Mouse (Mus musculus) limb, embryonic 14.5 days (tissue): ENCODE measurements around the gene Antxr1. TPM values are rescaled to one million over a fixed set of nuclear protein-coding genes. Genes with fewer than 3 reads are reported as not detected.
A peak's percentile ranks its signal among the peaks of the same experiment; 100 is the strongest.

Experiments used
- ATAC-seq: fragments of 200-750 bp; cut with Nextera tagmentation; 2 replicates; pipeline ENCODE4 v1.8.0; 2017; ENCODE audit warnings: low read depth, moderate number of reproducible peaks, moderate TSS enrichment; ENCODE audit not compliant: low FRiP score
- DNase-seq: peaks from one replicate; pipeline ENCODE4 v3.0.0-alpha.2; 2015; ENCODE audit warnings: low spot score
- H3K27ac ChIP-seq: fragments of 300-500 bp; sonication (generic); replicated peaks from 2 replicates; pipeline ENCODE4 v1.5.1; 2014; ENCODE audit warnings: low read depth, mild to moderate bottlenecking, low read length, moderate library complexity, mixed read lengths
- H3K27me3 ChIP-seq: fragments of 300-500 bp; sonication (generic); 2 replicates; pipeline ENCODE4 v1.6.1; 2014; ENCODE audit warnings: low read length, mixed read lengths; ENCODE audit not compliant: control insufficient read depth, insufficient read depth
- H3K36me3 ChIP-seq: fragments of 300-500 bp; sonication (generic); 2 replicates; pipeline ENCODE4 v1.6.1; 2014; ENCODE audit warnings: mild to moderate bottlenecking, low read length, moderate library complexity, mixed read lengths; ENCODE audit not compliant: control insufficient read depth, insufficient read depth
- H3K4me1 ChIP-seq: fragments of 300-500 bp; sonication (generic); 2 replicates; pipeline ENCODE4 v1.6.1; 2014; ENCODE audit warnings: antibody characterized with exemption, low read length, mixed read lengths; ENCODE audit not compliant: control insufficient read depth, insufficient read depth
- H3K4me2 ChIP-seq: fragments of 300-500 bp; sonication (generic); replicated peaks from 2 replicates; pipeline ENCODE4 v1.6.1; 2014; ENCODE audit warnings: low read depth, mild to moderate bottlenecking, low read length, moderate library complexity; ENCODE audit not compliant: severe bottlenecking
- H3K4me3 ChIP-seq: fragments of 300-500 bp; sonication (generic); replicated peaks from 2 replicates; pipeline ENCODE4 v1.5.1; 2014; ENCODE audit warnings: low read length
- H3K9ac ChIP-seq: fragments of 300-500 bp; sonication (generic); 2 replicates; pipeline ENCODE4 v1.6.1; 2014; ENCODE audit warnings: mild to moderate bottlenecking, low read depth, low read length, moderate library complexity; ENCODE audit not compliant: severe bottlenecking
- H3K9me3 ChIP-seq: fragments of 300-500 bp; sonication (generic); 2 replicates; pipeline ENCODE4 v1.6.1; 2016; ENCODE audit warnings: low read length; ENCODE audit not compliant: control insufficient read depth
- POLR2A ChIP-seq: fragments of 200-500 bp; IDR thresholded peaks from 2 replicates; pipeline ENCODE4 v1.8.0; 2012; ENCODE audit warnings: inconsistent platforms, mild to moderate bottlenecking, moderate library complexity, borderline replicate concordance; ENCODE audit not compliant: insufficient read depth, insufficient read length; ENCODE audit errors: extremely low read depth
- WGBS: fragments of 180-500 bp; shearing (Covaris S2); extraction: QIAGEN DNeasy Blood & Tissue Kit; methylation state at CpG from one replicate; pipeline ENCODE4 v1.1.7; 2014; 5-methylcytosine and 5-hydroxymethylcytosine counted together
- polyA plus RNA-seq, 2 experiments: library from polyadenylated mRNA; depleted of rRNA in 1 of 2; stranded (reverse) in 1 of 2; unstranded in 1 of 2; fragments of >200 nt; fragmentation: Nextera tagmentation in 1 of 2; extraction: Ambion mirVana in 1 of 2; gene quantifications; 2 replicates each; pipeline versions ENCODE4 v1.2.1 to v1.2.3; 2012 to 2014

Antxr1 gene
- polyA plus RNA-seq, 2 experiments = 33.8 to 75.7 TPM

GRCm38 (mm10) chr6:87104123-87104796, 231.4 kb downstream of the Antxr1 start, which contains the start of gene D6Ertd527e:
D6Ertd527e (plus strand) TSS chr6:87104746.
- ATAC-seq = no peak

GRCm38 (mm10) chr6:87103314-87103713, 232.3 kb downstream of the Antxr1 start:
- peak overlapping the region; percentile 79; the same call in 1 of the 2 replicates for H3K27ac ChIP-seq
- TF ChIP-seq POLR2A = no peak
- no peak for ATAC-seq
- no peaks in the 10 kb centered on the region for H3K36me3 ChIP-seq
- no peak overlapping the region for H3K4me3 ChIP-seq
- DNase-seq = no peak
- H3K27me3 ChIP-seq = no peaks in the 10 kb centered on the region
- H3K4me1 ChIP-seq = peaks cover 40% of the 10 kb centered on the region
- H3K9ac ChIP-seq = no peak overlapping the region
- no peak overlapping the region for H3K4me2 ChIP-seq
- 33% methylated on average over 1 of the region's 1 CpGs for WGBS
- H3K9me3 ChIP-seq = no peaks in the 10 kb centered on the region

More at GRCm38 (mm10) chr6:87104123-87104796, 231.4 kb downstream of the Antxr1 start, which contains the start of gene D6Ertd527e:
- H3K9ac ChIP-seq = no peak within 1 kb of the TSS
- no peak within 1 kb of the TSS for H3K4me3 ChIP-seq
- no peaks in the 10 kb centered on the region for H3K36me3 ChIP-seq
- H3K9me3 ChIP-seq = no peaks in the 10 kb centered on the region
- no peak for TF ChIP-seq POLR2A
- H3K4me1 ChIP-seq = peaks cover 35% of the 10 kb centered on the region
- no peak within 1 kb of the TSS for H3K4me2 ChIP-seq
- no peaks in the 10 kb centered on the region for H3K27me3 ChIP-seq
- no peak for DNase-seq
- H3K27ac ChIP-seq = no peak within 1 kb of the TSS
- 78% methylated on average over 11 of the region's 11 CpGs for WGBS

- Histone ChIP-seq H3K36me3 (no peaks in the 10 kb centered on the region), H3K9ac (peak overlapping the region; percentile 32; the same call in 1 of the 2 replicates)
Observed at GRCm38 (mm10) chr6:87102421-87102911, 233.2 kb downstream of the Antxr1 start.

GRCm38 (mm10) chr6:87101955-87102353, 233.7 kb downstream of the Antxr1 start:
- 9% methylated on average over 4 of the region's 4 CpGs for WGBS
- H3K4me3 ChIP-seq = no peak overlapping the region
- H3K27me3 ChIP-seq = no peaks in the 10 kb centered on the region
- DNase-seq = peak; percentile 42
- peak; percentile 27; the same call in 1 of the 2 replicates for ATAC-seq
- peak overlapping the region; percentile 32; the same call in 1 of the 2 replicates for H3K9ac ChIP-seq
- H3K27ac ChIP-seq = peak overlapping the region; percentile 79
- peaks cover 44% of the 10 kb centered on the region for H3K4me1 ChIP-seq
- H3K4me2 ChIP-seq = peak overlapping the region; percentile 6; the same call in 1 of the 2 replicates
- no peak for TF ChIP-seq POLR2A
- H3K9me3 ChIP-seq = no peaks in the 10 kb centered on the region
- H3K36me3 ChIP-seq = no peaks in the 10 kb centered on the region

More at GRCm38 (mm10) chr6:87102421-87102911, 233.2 kb downstream of the Antxr1 start:
- ATAC-seq = peak; percentile 55
- peak; percentile 81 for DNase-seq
- Histone ChIP-seq H3K9me3 (no peaks in the 10 kb centered on the region), H3K27ac (peak overlapping the region; percentile 79), H3K4me2 (peak overlapping the region; percentile 6; the same call in 1 of the 2 replicates), H3K4me3 (no peak overlapping the region), H3K4me1 (peaks cover 44% of the 10 kb centered on the region), H3K27me3 (no peaks in the 10 kb centered on the region)
- no peak for TF ChIP-seq POLR2A
- WGBS = 18% methylated on average over 7 of the region's 7 CpGs

- Histone ChIP-seq H3K27ac (0 out of 2 replicates have a peak overlapping the region, but pooled peaks have one; percentile 22), H3K9ac (0 out of 2 replicates have a peak overlapping the region, but pooled peaks have one; percentile 5)
- peak; percentile 51 for ATAC-seq
Observed at GRCm38 (mm10) chr6:87101281-87101954, 234.2 kb downstream of the Antxr1 start.

More at GRCm38 (mm10) chr6:87101281-87101954, 234.2 kb downstream of the Antxr1 start:
- Histone ChIP-seq H3K4me2 (peak overlapping the region; percentile 46), H3K4me3 (peak overlapping the region; percentile 19; the same call in 1 of the 2 replicates), H3K9me3 (no peaks in the 10 kb centered on the region), H3K36me3 (no peaks in the 10 kb centered on the region), H3K4me1 (peaks cover 44% of the 10 kb centered on the region), H3K27me3 (no peaks in the 10 kb centered on the region)
- DNase-seq = peak; percentile 89
- no peak for TF ChIP-seq POLR2A
- WGBS = 8% methylated on average over 12 of the region's 12 CpGs
